Mouse (Mus musculus): ENCODE measurements at regions not wholly inside any gene's neighbourhood (a gene's known extent, or its start where the extent isn't known, plus 50 kb on each side); places are given as distances from the start of the nearest gene placed in this dataset.

GRCm38 (mm10) chr5:133600630-133601029 lies 498.9 kb upstream of the Castor2 start:
- H3K4me3 ChIP-seq (ENCODE audit: extremely low read depth, insufficient read depth, insufficient read length): no peak overlapping the region
- 72% methylated on average over 5 of the region's 5 CpGs for WGBS
- DNase-seq (ENCODE audit: low read depth in 1 of 2, low spot score in 2 of 2): no peak
- TF ChIP-seq CTCF (IDR thresholded peaks at IDR 0.05; ENCODE audit: extremely low read depth, insufficient read depth, insufficient read length, insufficient replicate concordance) (no peak), POLR2A (IDR thresholded peaks at IDR 0.05; ENCODE audit: low read depth, low read length) (no peak)
- no peak overlapping the region for H3K27ac ChIP-seq (ENCODE audit: insufficient read depth, low read length)
- no peaks in the 10 kb centered on the region for H3K4me1 ChIP-seq (ENCODE audit: control insufficient read depth, insufficient read depth, insufficient read length)
- no peaks in the 10 kb centered on the region for H3K27me3 ChIP-seq (ENCODE audit: control insufficient read depth, insufficient read depth, low read length)
- no peaks in the 10 kb centered on the region for H3K36me3 ChIP-seq (ENCODE audit: control insufficient read depth, insufficient read depth, low read length)

- 87% methylated on average over 3 of the region's 3 CpGs for WGBS
Observed at GRCm38 (mm10) chr5:133598105-133598504, 501.4 kb upstream of the Castor2 start.

GRCm38 (mm10) chr5:133586492-133586891 lies 513.0 kb upstream of the Castor2 start:
- DNase-seq (ENCODE audit: low read depth in 1 of 2, low spot score in 2 of 2): no peak
- no peak overlapping the region for H3K27ac ChIP-seq (ENCODE audit: insufficient read depth, low read length)
- H3K27me3 ChIP-seq (ENCODE audit: control insufficient read depth, insufficient read depth, low read length): no peaks in the 10 kb centered on the region
- no peaks in the 10 kb centered on the region for H3K4me1 ChIP-seq (ENCODE audit: control insufficient read depth, insufficient read depth, insufficient read length)
- no peak overlapping the region for H3K4me3 ChIP-seq (ENCODE audit: extremely low read depth, insufficient read depth, insufficient read length)
- no peaks in the 10 kb centered on the region for H3K36me3 ChIP-seq (ENCODE audit: control insufficient read depth, insufficient read depth, low read length)
- TF ChIP-seq CTCF (IDR thresholded peaks at IDR 0.05; ENCODE audit: extremely low read depth, insufficient read depth, insufficient read length, insufficient replicate concordance): no peak
- TF ChIP-seq POLR2A (IDR thresholded peaks at IDR 0.05; ENCODE audit: low read depth, low read length): no peak

More at GRCm38 (mm10) chr5:133598105-133598504, 501.4 kb upstream of the Castor2 start:
- TF ChIP-seq CTCF (IDR thresholded peaks at IDR 0.05; ENCODE audit: extremely low read depth, insufficient read depth, insufficient read length, insufficient replicate concordance): no peak
- no peak for TF ChIP-seq POLR2A (IDR thresholded peaks at IDR 0.05; ENCODE audit: low read depth, low read length)
- DNase-seq (ENCODE audit: low read depth in 1 of 2, low spot score in 2 of 2): no peak
- Histone ChIP-seq H3K36me3 (ENCODE audit: control insufficient read depth, insufficient read depth, low read length) (no peaks in the 10 kb centered on the region), H3K27me3 (ENCODE audit: control insufficient read depth, insufficient read depth, low read length) (no peaks in the 10 kb centered on the region), H3K4me3 (ENCODE audit: extremely low read depth, insufficient read depth, insufficient read length) (no peak overlapping the region), H3K4me1 (ENCODE audit: control insufficient read depth, insufficient read depth, insufficient read length) (no peaks in the 10 kb centered on the region), H3K27ac (ENCODE audit: insufficient read depth, low read length) (no peak overlapping the region)

- DNase-seq (ENCODE audit: low read depth in 1 of 2, low spot score in 2 of 2): no peak
- H3K36me3 ChIP-seq (ENCODE audit: control insufficient read depth, insufficient read depth, low read length): no peaks in the 10 kb centered on the region
- H3K27me3 ChIP-seq (ENCODE audit: control insufficient read depth, insufficient read depth, low read length): no peaks in the 10 kb centered on the region
- no peak overlapping the region for H3K27ac ChIP-seq (ENCODE audit: insufficient read depth, low read length)
- no peaks in the 10 kb centered on the region for H3K4me1 ChIP-seq (ENCODE audit: control insufficient read depth, insufficient read depth, insufficient read length)
- no peak for TF ChIP-seq CTCF (IDR thresholded peaks at IDR 0.05; ENCODE audit: extremely low read depth, insufficient read depth, insufficient read length, insufficient replicate concordance)
- no peak for TF ChIP-seq POLR2A (IDR thresholded peaks at IDR 0.05; ENCODE audit: low read depth, low read length)
- H3K4me3 ChIP-seq (ENCODE audit: extremely low read depth, insufficient read depth, insufficient read length): no peak overlapping the region
- WGBS: 28% methylated on average over 3 of the region's 3 CpGs
Observed at GRCm38 (mm10) chr5:133585181-133585580, 514.3 kb upstream of the Castor2 start.

GRCm38 (mm10) chr5:133576595-133576994 lies 522.9 kb upstream of the Castor2 start:
- no peak for TF ChIP-seq CTCF (IDR thresholded peaks at IDR 0.05; ENCODE audit: extremely low read depth, insufficient read depth, insufficient read length, insufficient replicate concordance)
- WGBS: 90% methylated on average over 6 of the region's 6 CpGs
- Histone ChIP-seq H3K27ac (ENCODE audit: insufficient read depth, low read length) (no peak overlapping the region), H3K36me3 (ENCODE audit: control insufficient read depth, insufficient read depth, low read length) (no peaks in the 10 kb centered on the region), H3K27me3 (ENCODE audit: control insufficient read depth, insufficient read depth, low read length) (no peaks in the 10 kb centered on the region), H3K4me1 (ENCODE audit: control insufficient read depth, insufficient read depth, insufficient read length) (no peaks in the 10 kb centered on the region), H3K4me3 (ENCODE audit: extremely low read depth, insufficient read depth, insufficient read length) (no peak overlapping the region)
- no peak for DNase-seq (ENCODE audit: low read depth in 1 of 2, low spot score in 2 of 2)

- H3K27ac ChIP-seq (ENCODE audit: insufficient read depth, low read length): no peak overlapping the region
- no peak for TF ChIP-seq POLR2A (IDR thresholded peaks at IDR 0.05; ENCODE audit: low read depth, low read length)
- TF ChIP-seq CTCF (IDR thresholded peaks at IDR 0.05; ENCODE audit: extremely low read depth, insufficient read depth, insufficient read length, insufficient replicate concordance): no peak
- DNase-seq (ENCODE audit: low read depth in 1 of 2, low spot score in 2 of 2): no peak
- H3K4me3 ChIP-seq (ENCODE audit: extremely low read depth, insufficient read depth, insufficient read length): no peak overlapping the region
- H3K36me3 ChIP-seq (ENCODE audit: control insufficient read depth, insufficient read depth, low read length): no peaks in the 10 kb centered on the region
- 74% methylated on average over 2 of the region's 2 CpGs for WGBS
- no peaks in the 10 kb centered on the region for H3K27me3 ChIP-seq (ENCODE audit: control insufficient read depth, insufficient read depth, low read length)
- H3K4me1 ChIP-seq (ENCODE audit: control insufficient read depth, insufficient read depth, insufficient read length): no peaks in the 10 kb centered on the region
Observed at GRCm38 (mm10) chr5:133569096-133569495, 530.4 kb upstream of the Castor2 start.

- no peak for TF ChIP-seq POLR2A (IDR thresholded peaks at IDR 0.05; ENCODE audit: low read depth, low read length)
- no peak for TF ChIP-seq CTCF (IDR thresholded peaks at IDR 0.05; ENCODE audit: extremely low read depth, insufficient read depth, insufficient read length, insufficient replicate concordance)
- no peak overlapping the region for H3K4me3 ChIP-seq (ENCODE audit: extremely low read depth, insufficient read depth, insufficient read length)
- H3K4me1 ChIP-seq (ENCODE audit: control insufficient read depth, insufficient read depth, insufficient read length): no peaks in the 10 kb centered on the region
- no peaks in the 10 kb centered on the region for H3K36me3 ChIP-seq (ENCODE audit: control insufficient read depth, insufficient read depth, low read length)
- WGBS: 66% methylated on average over 4 of the region's 4 CpGs
- H3K27ac ChIP-seq (ENCODE audit: insufficient read depth, low read length): no peak overlapping the region
- no peaks in the 10 kb centered on the region for H3K27me3 ChIP-seq (ENCODE audit: control insufficient read depth, insufficient read depth, low read length)
- no peak for DNase-seq (ENCODE audit: low read depth in 1 of 2, low spot score in 2 of 2)
Observed at GRCm38 (mm10) chr5:133566506-133566905, 533.0 kb upstream of the Castor2 start.
